Comparison of ENCODE assay signal across 23 mouse cellular contexts in the genomic region with DNA sequence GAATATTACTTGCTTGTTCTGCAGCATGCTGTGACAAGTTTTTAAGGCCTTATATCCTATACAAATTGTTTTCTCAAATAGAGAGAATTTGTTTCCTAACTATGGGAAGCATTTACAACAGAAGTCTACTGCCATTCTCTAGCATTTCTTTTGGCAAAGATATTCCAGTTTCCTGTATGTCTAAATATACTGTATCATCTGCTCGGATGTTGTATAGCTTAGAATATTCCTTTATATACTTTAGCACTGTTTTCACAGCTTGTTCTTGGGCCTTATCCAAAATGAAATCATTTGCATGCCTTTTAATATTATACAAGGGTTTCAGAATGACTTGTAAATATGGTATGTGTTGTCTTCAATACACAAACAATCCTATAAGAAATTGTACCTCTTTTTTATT.
DNase-seq lines count a peak whose midpoint lies in the region; ATAC-seq and TF ChIP-seq lines count a peak whose summit lies in the region.
"Had no signal": no experiment of that assay in that cellular context is flagged by ENCODE, and none has a peak within 500 bp of the region (broad histone marks: within the 10 kb centered on the region; RNA-seq: fewer than 3 reads in every experiment).

No protein-coding gene starts in this region.

- H3K4me2 ChIP-seq in forebrain, embryonic 15.5 days (replicated peaks), result no peak overlapping the region

- H3K9ac ChIP-seq in forebrain, embryonic 15.5 days (replicated peaks), result no peak overlapping the region

- DNase-seq in frontal cortex, postnatal 10 days (ENCODE audit: low spot score in 2 of 2), result no peak
- DNase-seq in brain, adult 2 months (ENCODE audit: low read depth, low spot score), result peak; percentile 26
- peak; percentile 0 for DNase-seq in brain, embryonic 14.5 days (ENCODE audit: low read depth)
- peak; percentile 38 for DNase-seq in telencephalon, adult 2 months (ENCODE audit: low read depth, low spot score)
- no peak for DNase-seq in midbrain, embryonic 10.5 days (ENCODE audit: low spot score)
- DNase-seq in cerebellum, postnatal 4 days (ENCODE audit: low spot score in 2 of 2), result no peak
- DNase-seq: adrenal gland, adult 2 months; adrenal gland, adult 8-10 months; adrenal gland, postnatal 10 days; adrenal gland, postnatal 14 days; adrenal gland, postnatal 25 days; adrenal gland, postnatal 36 days; B cell, adult 2 months; cerebellum, adult 11 months; cerebellum, adult 11-12 months; cerebellum, adult 18-20 months; cerebellum, adult 2 months had no signal

- no peak overlapping the region for H3K27ac ChIP-seq in midbrain, embryonic 10.5 days (replicated peaks)
- no peak overlapping the region for H3K27ac ChIP-seq in forebrain, embryonic 15.5 days (replicated peaks)

- no peak for TF ChIP-seq POLR2A in brain, embryonic 14.5 days (IDR thresholded peaks at IDR 0.05; ENCODE audit: borderline replicate concordance, extremely low read depth, insufficient read depth, insufficient read length, poor library complexity, severe bottlenecking)

- no peaks in the 10 kb centered on the region for H3K9me3 ChIP-seq in midbrain, embryonic 10.5 days (replicated peaks)
- no peaks in the 10 kb centered on the region for H3K9me3 ChIP-seq in forebrain, embryonic 15.5 days
- H3K9me3 ChIP-seq: G1E had no signal

- no peaks in the 10 kb centered on the region for H3K36me3 ChIP-seq in midbrain, embryonic 10.5 days
- H3K36me3 ChIP-seq in forebrain, embryonic 15.5 days, result no peaks in the 10 kb centered on the region
- H3K36me3 ChIP-seq: G1E had no signal

- peaks cover 12% of the 10 kb centered on the region for H3K4me1 ChIP-seq in midbrain, embryonic 10.5 days
- no peaks in the 10 kb centered on the region for H3K4me1 ChIP-seq in forebrain, embryonic 15.5 days

- H3K27me3 ChIP-seq in midbrain, embryonic 10.5 days (ENCODE audit: low read depth, poor library complexity, severe bottlenecking), result no peaks in the 10 kb centered on the region
- H3K27me3 ChIP-seq in forebrain, embryonic 15.5 days, result no peaks in the 10 kb centered on the region

- no peak overlapping the region for H3K4me3 ChIP-seq in midbrain, embryonic 10.5 days
- H3K4me3 ChIP-seq in forebrain, embryonic 15.5 days, result no peak overlapping the region

- peak; percentile 72 for ATAC-seq in frontal cortex, adult (ENCODE audit: low TSS enrichment)
- ATAC-seq in forebrain, embryonic 15.5 days (replicated peaks), result no peak
- ATAC-seq: activated CD4-positive, CD25-positive, alpha-beta regulatory T cell, adult 4 months; CD4-positive, CD25-positive, alpha-beta regulatory T cell, adult 4 months; Patski had no signal

- whole genome bisulfite sequencing in midbrain, embryonic 10.5 days, result 89% methylated on average over 1 of the region's 1 CpGs
- 78% methylated on average over 1 of the region's 1 CpGs for WGBS in forebrain, embryonic 15.5 days

- no peak for TF ChIP-seq CTCF in brain, embryonic 14.5 days (IDR thresholded peaks at IDR 0.05; ENCODE audit: borderline replicate concordance, extremely low read depth, insufficient read depth, insufficient read length)

Comparison
In these comparisons a context has a peak if more than half of its experiments do, and no peak if none do; other contexts are left out.
1. DNase-seq: peak in brain, adult 2 months (single experiment), brain, embryonic 14.5 days (single experiment) and telencephalon, adult 2 months (single experiment); none in frontal cortex, postnatal 10 days (0 of 2), midbrain, embryonic 10.5 days (single experiment) and cerebellum, postnatal 4 days (0 of 2).